Mouse (Mus musculus) ES-E14 (cell line): ENCODE results near the gene Pcdh7.
"Not testable (repeated sequence)": the region's sequence is repeated elsewhere in the genome, so short reads cannot be mapped to it uniquely, and the experiment has no call there.

ENCODE experiments used
- CHD2 ChIP-seq: IDR thresholded peaks from 2 replicates; pipeline ENCODE4 v1.6.1; 2014; ENCODE audit warnings: mild to moderate bottlenecking, low read depth, low read length, inconsistent platforms
- HCFC1 ChIP-seq: IDR thresholded peaks from 2 replicates; pipeline ENCODE4 v1.6.1; 2012; ENCODE audit warnings: low read length, inconsistent platforms, borderline replicate concordance; ENCODE audit not compliant: insufficient read depth
- MAFK ChIP-seq: IDR thresholded peaks from 2 replicates; pipeline ENCODE4 v1.6.1; 2014; ENCODE audit warnings: mild to moderate bottlenecking, low read depth, low read length, inconsistent platforms; ENCODE audit not compliant: insufficient read depth
- ZC3H11A ChIP-seq: IDR thresholded peaks from 2 replicates; pipeline ENCODE4 v1.6.1; 2012; ENCODE audit warnings: low read depth, mild to moderate bottlenecking, inconsistent platforms, low read length, borderline replicate concordance
- ZNF384 ChIP-seq: IDR thresholded peaks from 2 replicates; pipeline ENCODE4 v1.6.1; 2012; ENCODE audit warnings: low read depth, low read length, inconsistent platforms

DNA sequence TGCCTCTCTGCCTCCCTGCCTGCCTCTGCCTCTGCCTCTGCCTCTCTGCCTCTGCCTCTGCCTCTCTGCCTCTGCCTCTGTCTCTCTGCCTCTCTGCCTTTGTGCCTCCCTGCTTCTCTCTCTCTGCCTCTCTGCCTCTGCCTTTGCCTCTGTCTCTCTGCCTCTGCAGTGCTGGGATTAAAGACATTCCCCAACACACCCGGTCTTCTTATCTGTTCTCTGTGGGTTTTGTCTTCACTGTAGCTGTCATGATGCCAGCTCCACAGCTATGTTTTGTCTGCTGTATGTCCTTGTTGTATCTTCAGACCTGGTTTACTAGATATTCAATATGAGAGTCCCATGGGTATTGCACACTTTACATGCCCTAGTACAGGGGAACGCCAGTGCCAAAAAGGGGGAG, 40.8 kb upstream of the Pcdh7 start:
- not testable (repeated sequence) for TF ChIP-seq CHD2, MAFK, ZNF384, ZC3H11A, HCFC1
